Mouse (Mus musculus): ENCODE data around the gene Nek7.

- TF ChIP-seq TAL1 (IDR thresholded peaks at IDR 0.05; ENCODE audit: low read length) (no peak), GATA1 (IDR thresholded peaks at IDR 0.05; ENCODE audit: low read length) (no peak)
Measured at GRCm38 (mm10) chr1:138541495-138542169, 78.3 kb downstream of the Nek7 start.
